Mouse (Mus musculus): Measurements from ENCODE around the gene Ccdc88a. TPM values are rescaled to one million over a fixed set of nuclear protein-coding genes. Genes with fewer than 3 reads are reported as not detected.

Ccdc88a gene
- 84.5 and 87.8 TPM in 2 replicates for polyA plus RNA-seq (2015; fragmentation: Nextera tagmentation; extraction: Ambion mirVana)

- Histone ChIP-seq H3K4me2 (peak within 1 kb of the TSS; percentile 57), H3K9me3 (no peaks in the 10 kb centered on the region), H3K27me3 (no peaks in the 10 kb centered on the region), H3K4me3 (peak within 1 kb of the TSS; percentile 89), H3K36me3 (no peaks in the 10 kb centered on the region), H3K4me1 (replicated peaks) (peaks cover 22% of the 10 kb centered on the region), H3K27ac (replicated peaks) (peak within 1 kb of the TSS; percentile 97), H3K9ac (peak within 1 kb of the TSS; percentile 88)
- WGBS = under 1% methylated on average over 95 of the region's 107 CpGs
- peak; percentile 98 for ATAC-seq (ENCODE audit: low FRiP score, low read depth)
These were observed at the start of gene Ccdc88a for GRCm38 (mm10) chr11:29373396-29374273. Gene Ccdc88a, plus strand, starts transcription at chr11:29373658.

- Histone ChIP-seq H3K36me3 (no peaks in the 10 kb centered on the region), H3K9me3 (no peaks in the 10 kb centered on the region), H3K27me3 (no peaks in the 10 kb centered on the region), H3K9ac (no peak overlapping the region), H3K4me3 (no peak overlapping the region), H3K27ac (replicated peaks) (no peak overlapping the region), H3K4me1 (replicated peaks) (no peaks in the 10 kb centered on the region), H3K4me2 (no peak overlapping the region)
- ATAC-seq (ENCODE audit: low FRiP score, low read depth) = no peak
- WGBS = 67% methylated on average over 2 of the region's 2 CpGs
These were observed 38.0 kb upstream of the Ccdc88a start for GRCm38 (mm10) chr11:29335505-29335904.

- Histone ChIP-seq H3K4me3 (no peak overlapping the region), H3K4me2 (no peak overlapping the region), H3K36me3 (no peaks in the 10 kb centered on the region), H3K27me3 (no peaks in the 10 kb centered on the region), H3K9ac (no peak overlapping the region), H3K9me3 (no peaks in the 10 kb centered on the region), H3K27ac (replicated peaks) (no peak overlapping the region), H3K4me1 (replicated peaks) (no peaks in the 10 kb centered on the region)
- ATAC-seq (ENCODE audit: low FRiP score, low read depth) = no peak
- WGBS = 73% methylated on average over 2 of the region's 2 CpGs
These were observed 32.2 kb upstream of the Ccdc88a start for GRCm38 (mm10) chr11:29341259-29341658.

GRCm38 (mm10) chr11:29344891-29345657, 28.4 kb upstream of the Ccdc88a start:
- H3K27me3 ChIP-seq = no peaks in the 10 kb centered on the region
- H3K9ac ChIP-seq = no peak overlapping the region
- H3K4me3 ChIP-seq = no peak overlapping the region
- no peaks in the 10 kb centered on the region for H3K36me3 ChIP-seq
- H3K27ac ChIP-seq (replicated peaks) = no peak overlapping the region
- H3K4me1 ChIP-seq (replicated peaks) = no peaks in the 10 kb centered on the region
- H3K4me2 ChIP-seq = no peak overlapping the region
- H3K9me3 ChIP-seq = no peaks in the 10 kb centered on the region
- WGBS = 80% methylated on average over 4 of the region's 4 CpGs
- ATAC-seq (ENCODE audit: low FRiP score, low read depth) = no peak

GRCm38 (mm10) chr11:29345673-29346286, 27.7 kb upstream of the Ccdc88a start:
- H3K27ac ChIP-seq (replicated peaks) = no peak overlapping the region
- WGBS = 76% methylated on average over 4 of the region's 4 CpGs
- H3K4me2 ChIP-seq = no peak overlapping the region
- H3K4me3 ChIP-seq = no peak overlapping the region
- H3K4me1 ChIP-seq (replicated peaks) = no peaks in the 10 kb centered on the region
- ATAC-seq (ENCODE audit: low FRiP score, low read depth) = no peak
- no peaks in the 10 kb centered on the region for H3K9me3 ChIP-seq
- H3K27me3 ChIP-seq = no peaks in the 10 kb centered on the region
- no peak overlapping the region for H3K9ac ChIP-seq
- no peaks in the 10 kb centered on the region for H3K36me3 ChIP-seq

GRCm38 (mm10) chr11:29350891-29351290, 22.6 kb upstream of the Ccdc88a start:
- Histone ChIP-seq H3K9ac (no peak overlapping the region), H3K9me3 (no peaks in the 10 kb centered on the region), H3K36me3 (no peaks in the 10 kb centered on the region), H3K4me2 (no peak overlapping the region), H3K27me3 (no peaks in the 10 kb centered on the region), H3K4me3 (no peak overlapping the region), H3K27ac (replicated peaks) (no peak overlapping the region), H3K4me1 (replicated peaks) (no peaks in the 10 kb centered on the region)
- no peak for ATAC-seq (ENCODE audit: low FRiP score, low read depth)
- WGBS = 86% methylated on average over 2 of the region's 2 CpGs

GRCm38 (mm10) chr11:29352214-29352613, 21.2 kb upstream of the Ccdc88a start:
- ATAC-seq (ENCODE audit: low FRiP score, low read depth) = no peak
- Histone ChIP-seq H3K4me3 (no peak overlapping the region), H3K4me2 (no peak overlapping the region), H3K4me1 (replicated peaks) (no peaks in the 10 kb centered on the region), H3K36me3 (no peaks in the 10 kb centered on the region), H3K9ac (no peak overlapping the region), H3K27ac (replicated peaks) (no peak overlapping the region), H3K27me3 (no peaks in the 10 kb centered on the region), H3K9me3 (no peaks in the 10 kb centered on the region)
- WGBS = 77% methylated on average over 1 of the region's 1 CpGs

GRCm38 (mm10) chr11:29368161-29368560, 5.3 kb upstream of the Ccdc88a start:
- Histone ChIP-seq H3K36me3 (no peaks in the 10 kb centered on the region), H3K9ac (no peak overlapping the region), H3K9me3 (no peaks in the 10 kb centered on the region), H3K4me2 (no peak overlapping the region), H3K27ac (replicated peaks) (no peak overlapping the region), H3K4me3 (no peak overlapping the region), H3K27me3 (no peaks in the 10 kb centered on the region), H3K4me1 (replicated peaks) (no peaks in the 10 kb centered on the region)
- WGBS = 91% methylated on average over 1 of the region's 1 CpGs
- ATAC-seq (ENCODE audit: low FRiP score, low read depth) = no peak

- no peak for ATAC-seq (ENCODE audit: low FRiP score, low read depth)
- no peaks in the 10 kb centered on the region for H3K36me3 ChIP-seq
- H3K27me3 ChIP-seq = no peaks in the 10 kb centered on the region
- H3K4me3 ChIP-seq = peak overlapping the region; percentile 89
- H3K4me2 ChIP-seq = peak overlapping the region; percentile 57
- H3K4me1 ChIP-seq (replicated peaks) = peaks cover 20% of the 10 kb centered on the region
- no peaks in the 10 kb centered on the region for H3K9me3 ChIP-seq
- 5% methylated on average over 10 of the region's 11 CpGs for WGBS
- peak overlapping the region; percentile 70 for H3K9ac ChIP-seq
- peak overlapping the region; percentile 97 for H3K27ac ChIP-seq (replicated peaks)
These were observed 435 bp upstream of the Ccdc88a start for GRCm38 (mm10) chr11:29373050-29373395.

GRCm38 (mm10) chr11:29374274-29374656, 807 bp downstream of the Ccdc88a start:
- peak overlapping the region; percentile 88 for H3K9ac ChIP-seq
- peak overlapping the region; percentile 89 for H3K4me3 ChIP-seq
- WGBS = under 1% methylated on average over 8 of the region's 8 CpGs
- H3K36me3 ChIP-seq = no peaks in the 10 kb centered on the region
- no peaks in the 10 kb centered on the region for H3K9me3 ChIP-seq
- H3K4me1 ChIP-seq (replicated peaks) = peaks cover 22% of the 10 kb centered on the region
- H3K27me3 ChIP-seq = no peaks in the 10 kb centered on the region
- H3K4me2 ChIP-seq = peak overlapping the region; percentile 57
- peak; percentile 4 for ATAC-seq (ENCODE audit: low FRiP score, low read depth)
- H3K27ac ChIP-seq (replicated peaks) = peak overlapping the region; percentile 97

GRCm38 (mm10) chr11:29376635-29377034, 3.2 kb downstream of the Ccdc88a start:
- no peak overlapping the region for H3K27ac ChIP-seq (replicated peaks)
- peak overlapping the region; percentile 22 for H3K4me3 ChIP-seq
- H3K36me3 ChIP-seq = no peaks in the 10 kb centered on the region
- H3K4me1 ChIP-seq (replicated peaks) = peaks cover 29% of the 10 kb centered on the region
- H3K27me3 ChIP-seq = no peaks in the 10 kb centered on the region
- WGBS = 73% methylated on average over 2 of the region's 2 CpGs
- H3K9ac ChIP-seq = 0 out of 2 replicates have a peak overlapping the region, but pooled peaks have one; percentile 16
- peak overlapping the region; percentile 80 for H3K4me2 ChIP-seq
- H3K9me3 ChIP-seq = no peaks in the 10 kb centered on the region
- ATAC-seq (ENCODE audit: low FRiP score, low read depth) = no peak

GRCm38 (mm10) chr11:29378751-29379150, 5.3 kb downstream of the Ccdc88a start:
- Histone ChIP-seq H3K27ac (replicated peaks) (no peak overlapping the region), H3K36me3 (no peaks in the 10 kb centered on the region), H3K9ac (no peak overlapping the region), H3K4me1 (replicated peaks) (peaks cover 35% of the 10 kb centered on the region), H3K4me3 (no peak overlapping the region), H3K4me2 (no peak overlapping the region), H3K27me3 (no peaks in the 10 kb centered on the region), H3K9me3 (no peaks in the 10 kb centered on the region)
- WGBS = 85% methylated on average over 1 of the region's 1 CpGs
- no peak for ATAC-seq (ENCODE audit: low FRiP score, low read depth)
